Mouse (Mus musculus): Measurements from ENCODE around the gene Fbxl18.

DNA sequence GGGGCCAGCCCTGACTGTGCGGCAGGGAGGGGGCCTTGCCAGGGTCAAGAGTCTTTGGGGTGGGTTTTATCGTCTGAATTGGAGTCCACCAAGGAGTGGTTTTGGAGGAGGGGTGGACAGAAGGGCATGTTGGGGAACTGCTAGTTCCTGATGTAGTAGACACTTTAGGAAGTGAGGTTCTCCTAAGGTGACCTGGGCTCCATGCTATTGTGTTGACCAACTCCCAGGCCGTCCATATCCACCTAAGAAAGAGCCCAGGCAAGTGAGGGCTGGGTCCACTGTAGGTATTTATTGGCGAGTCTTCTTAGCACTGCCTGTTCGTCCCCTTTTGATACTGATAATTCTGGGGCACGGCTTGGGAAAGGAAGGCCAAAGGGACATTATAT is 25.8 kb upstream of the Fbxl18 start:
- TF ChIP-seq CTCF (IDR thresholded peaks at IDR 0.05; ENCODE audit: borderline replicate concordance, extremely low read depth, insufficient read depth, insufficient read length): no peak
- TF ChIP-seq POLR2A (IDR thresholded peaks at IDR 0.05; ENCODE audit: borderline replicate concordance, extremely low read depth, insufficient read depth, insufficient read length, poor library complexity, severe bottlenecking): no peak
